Mouse (Mus musculus) naive thymus-derived CD4-positive, alpha-beta T cell, adult 2 months (primary cell): Measurements from ENCODE around the gene Zfp511.

Experiments used
- DNase-seq: peaks from one replicate; pipeline ENCODE4 v3.0.0-alpha.2; 2011; ENCODE audit warnings: low read depth

Gene Zfp511

GRCm38 (mm10) chr7:140048361-140049114 lies 12.3 kb downstream of the Zfp511 start, which contains the start of gene Msx3:
Gene Msx3 (minus strand): TSS chr7:140049089.
- no peak for DNase-seq

GRCm38 (mm10) chr7:140049115-140049689 lies 13.0 kb downstream of the Zfp511 start:
- peak; percentile 39 for DNase-seq

- DNase-seq: no peak
Observed at GRCm38 (mm10) chr7:140054124-140054523, 17.9 kb downstream of the Zfp511 start.

GRCm38 (mm10) chr7:140057413-140058407 lies 21.5 kb downstream of the Zfp511 start:
- DNase-seq: no peak

- DNase-seq: no peak
Observed at GRCm38 (mm10) chr7:140058528-140058927, 22.3 kb downstream of the Zfp511 start.

GRCm38 (mm10) chr7:140059601-140060000 lies 23.4 kb downstream of the Zfp511 start:
- DNase-seq: no peak

- DNase-seq: no peak
Observed at GRCm38 (mm10) chr7:140060936-140061831, 25.0 kb downstream of the Zfp511 start.

GRCm38 (mm10) chr7:140061832-140062130 lies 25.6 kb downstream of the Zfp511 start:
- DNase-seq: no peak

- peak; percentile 22 for DNase-seq
Observed at GRCm38 (mm10) chr7:140062307-140062706, 26.1 kb downstream of the Zfp511 start.

- DNase-seq: peak; percentile 80
Observed at GRCm38 (mm10) chr7:140063092-140063491, 26.9 kb downstream of the Zfp511 start.

GRCm38 (mm10) chr7:140067397-140067796 lies 31.2 kb downstream of the Zfp511 start:
- no peak for DNase-seq

- DNase-seq: no peak
Observed at GRCm38 (mm10) chr7:140070042-140070711, 34.0 kb downstream of the Zfp511 start.

GRCm38 (mm10) chr7:140077698-140078097 lies 41.5 kb downstream of the Zfp511 start:
- DNase-seq: no peak

- DNase-seq: peak; percentile 80
Observed at GRCm38 (mm10) chr7:140078711-140079110, 42.5 kb downstream of the Zfp511 start.

- DNase-seq: peak; percentile 63
Observed at GRCm38 (mm10) chr7:140080503-140081156, 44.4 kb downstream of the Zfp511 start.

- no peak for DNase-seq
Observed at GRCm38 (mm10) chr7:140081408-140082241, 45.4 kb downstream of the Zfp511 start.

- DNase-seq: peak; percentile 33
Observed at GRCm38 (mm10) chr7:140082242-140082678, 46.1 kb downstream of the Zfp511 start, which contains the start of gene Caly. Gene Caly (minus strand): TSS chr7:140082548.
